Mouse (Mus musculus) urinary bladder, postnatal 36 days (tissue): ENCODE results near the gene Itpripl1.
A peak's percentile ranks its signal among the peaks of the same experiment; 100 is the strongest.
"Not testable (repeated sequence)": the region's sequence is repeated elsewhere in the genome, so short reads cannot be mapped to it uniquely, and the experiment has no call there.

Experiments used
- DNase-seq, 2 experiments: peaks; one replicate each; pipeline ENCODE4 v3.0.0; 2022; ENCODE audit warnings: low spot score in 2 of 2, mixed read lengths in 1 of 2

Gene Itpripl1

DNA sequence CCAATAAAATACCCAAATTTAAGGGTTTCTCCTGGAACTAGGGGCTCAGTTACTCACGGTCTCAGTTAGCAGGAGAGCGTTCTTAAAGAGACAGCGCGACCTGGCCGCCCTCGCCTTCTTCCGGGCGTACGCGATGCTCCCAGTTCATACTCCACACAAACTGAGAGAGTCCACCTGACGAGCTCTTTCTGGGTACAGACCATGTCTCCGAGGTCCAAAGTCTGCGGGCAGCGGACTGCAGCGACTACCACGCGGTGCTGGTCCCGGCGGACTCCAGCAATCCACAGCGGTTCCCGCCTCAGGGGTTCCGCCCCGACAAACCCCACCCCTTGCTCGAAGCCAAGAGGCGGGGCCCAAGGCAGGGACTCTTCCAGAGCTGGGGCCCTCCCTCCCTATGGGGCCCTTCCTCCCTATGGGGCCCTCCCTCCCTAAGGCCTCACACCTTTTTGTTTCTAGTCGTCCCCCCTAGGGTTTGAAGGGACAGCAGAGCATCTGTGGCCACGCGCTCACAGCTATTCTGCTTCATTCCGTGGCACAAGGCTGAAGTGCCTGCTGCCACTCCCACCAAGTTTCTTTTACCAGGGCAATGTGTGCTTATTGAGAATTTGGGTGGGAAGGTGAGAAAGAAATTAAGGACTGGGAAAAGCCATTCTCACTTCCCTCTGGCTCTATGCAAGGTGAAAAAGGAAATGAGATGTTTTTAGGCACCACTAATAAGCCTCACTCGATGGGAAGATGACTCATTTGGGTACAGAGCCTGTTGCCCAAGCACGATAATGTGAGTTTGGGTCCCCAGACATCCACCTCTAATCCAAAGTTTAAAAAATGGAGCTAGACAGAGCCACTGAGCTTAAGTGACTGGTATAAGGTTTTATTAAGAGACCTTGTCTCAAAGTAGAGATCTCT is at the start of gene Itpripl1:
TSS of gene Itpripl1 (minus strand) at position 285 of the 906 bp plus-strand sequence.
- DNase-seq, result peak; percentile 82 to 87

DNA sequence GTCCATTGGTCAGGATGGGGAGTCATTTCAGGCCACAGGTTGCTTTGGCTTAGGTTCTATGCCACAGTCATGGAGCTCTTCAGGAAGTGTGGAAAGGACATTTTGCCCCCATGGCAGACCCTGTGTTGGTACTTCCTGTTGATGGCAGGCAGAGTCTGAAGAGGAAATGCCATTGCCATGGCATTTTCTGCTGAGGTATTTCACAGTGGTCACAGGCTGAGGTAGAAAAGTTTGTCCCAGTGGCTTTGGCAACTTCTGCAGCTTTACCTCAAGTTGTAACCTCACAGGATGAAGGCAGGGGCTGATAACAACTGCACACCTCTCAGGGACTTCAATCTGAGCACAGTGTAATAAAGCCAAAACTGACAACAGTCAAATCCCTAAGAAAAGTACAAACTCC is 46.3 kb upstream of the Itpripl1 start:
- DNase-seq, result no peak

DNA sequence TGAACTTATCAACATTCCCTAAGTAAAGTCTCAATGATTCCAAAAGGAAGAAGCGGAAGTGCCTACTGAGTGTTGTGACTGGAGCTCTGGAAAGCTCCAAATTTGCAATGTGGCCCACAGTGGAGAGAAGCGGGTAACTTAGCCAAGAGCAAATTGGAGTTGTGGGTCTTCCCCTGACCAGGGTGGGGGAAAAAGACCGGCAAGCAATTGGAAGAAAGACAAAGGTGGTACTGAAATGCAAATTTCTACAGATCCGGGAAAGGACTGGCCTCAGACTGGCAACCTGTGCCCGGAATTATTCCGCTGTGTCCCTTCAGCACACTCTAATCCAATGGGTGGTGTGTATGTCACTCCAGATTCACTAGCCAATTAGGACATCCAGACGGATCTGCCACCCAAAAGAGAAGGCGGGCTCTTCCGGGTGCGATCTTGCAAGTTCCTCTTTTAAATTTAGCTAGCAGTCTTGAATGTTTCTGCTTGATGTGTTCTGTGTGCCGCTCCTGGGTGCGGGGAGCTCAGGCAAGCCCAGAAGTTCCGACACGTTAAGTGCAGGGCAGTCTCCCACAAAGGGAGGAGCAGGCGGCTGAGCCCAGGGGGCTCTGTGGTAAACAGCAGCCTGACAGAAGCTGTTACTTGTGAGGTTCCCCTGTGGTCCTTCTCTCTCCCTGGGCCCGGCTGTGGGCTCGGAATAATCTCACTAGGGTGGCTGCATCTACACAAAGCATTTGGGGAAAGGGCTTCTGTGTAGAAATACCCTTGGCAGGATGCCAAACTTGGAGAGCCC is 39.5 kb upstream of the Itpripl1 start:
- peak; percentile 67 to 78 for DNase-seq

DNA sequence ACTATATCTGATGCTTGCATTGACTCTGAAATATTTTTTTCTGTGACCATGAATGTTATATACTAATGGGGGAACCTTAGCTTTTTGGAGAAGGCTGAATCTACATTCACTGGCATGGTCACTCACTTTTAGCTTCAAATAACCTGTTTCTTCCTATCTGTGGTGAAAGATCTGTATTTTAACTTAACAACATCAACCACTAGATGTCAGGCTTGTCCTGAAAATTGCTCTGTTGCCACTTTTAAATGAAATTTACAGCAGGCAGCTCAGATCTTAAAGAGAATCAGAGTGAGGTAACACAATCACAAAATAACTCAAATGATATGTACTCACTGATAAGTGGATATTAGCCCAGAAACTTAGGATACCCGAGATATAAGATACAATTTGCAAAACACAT is 23.0 kb upstream of the Itpripl1 start:
- not testable (repeated sequence) for DNase-seq

DNA sequence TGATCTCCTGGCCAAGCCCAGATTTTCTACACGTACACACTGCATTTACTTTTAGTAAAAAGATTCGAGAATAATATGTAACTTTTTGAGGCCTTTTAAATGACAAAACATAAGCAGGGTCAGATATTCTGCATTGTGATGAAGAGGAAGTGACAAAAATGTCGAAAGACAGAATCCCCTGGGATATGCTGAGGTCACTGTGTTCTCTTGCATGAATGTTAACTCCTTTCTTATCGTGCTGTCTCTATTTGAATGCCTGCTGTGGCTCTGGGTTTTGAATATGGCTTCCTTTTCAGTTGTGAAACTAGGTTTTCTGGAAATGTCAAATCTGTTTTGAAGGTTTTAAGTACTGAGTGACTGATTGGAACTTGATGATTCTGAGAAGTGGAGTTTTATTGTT is 22.4 kb upstream of the Itpripl1 start:
- no peak for DNase-seq

DNA sequence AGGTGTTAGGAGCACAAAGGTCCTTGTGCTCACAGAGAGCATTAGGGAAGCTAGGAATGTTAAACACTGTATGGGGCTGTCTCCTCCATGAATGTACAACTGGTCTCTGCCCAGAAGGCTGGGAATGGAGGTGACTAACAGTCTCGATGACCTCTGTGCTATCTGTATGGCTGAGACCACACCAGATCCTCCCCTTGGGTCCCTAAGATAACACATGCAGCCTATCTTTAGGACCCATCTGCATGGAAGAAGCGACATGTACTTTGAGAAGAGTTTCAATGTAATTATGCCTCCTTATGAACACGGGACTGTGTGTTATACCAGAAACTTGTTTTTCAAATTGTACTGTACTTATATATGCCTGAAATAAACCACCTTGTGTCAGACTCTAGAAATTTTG is 2.5 kb upstream of the Itpripl1 start:
- DNase-seq, result no peak

DNA sequence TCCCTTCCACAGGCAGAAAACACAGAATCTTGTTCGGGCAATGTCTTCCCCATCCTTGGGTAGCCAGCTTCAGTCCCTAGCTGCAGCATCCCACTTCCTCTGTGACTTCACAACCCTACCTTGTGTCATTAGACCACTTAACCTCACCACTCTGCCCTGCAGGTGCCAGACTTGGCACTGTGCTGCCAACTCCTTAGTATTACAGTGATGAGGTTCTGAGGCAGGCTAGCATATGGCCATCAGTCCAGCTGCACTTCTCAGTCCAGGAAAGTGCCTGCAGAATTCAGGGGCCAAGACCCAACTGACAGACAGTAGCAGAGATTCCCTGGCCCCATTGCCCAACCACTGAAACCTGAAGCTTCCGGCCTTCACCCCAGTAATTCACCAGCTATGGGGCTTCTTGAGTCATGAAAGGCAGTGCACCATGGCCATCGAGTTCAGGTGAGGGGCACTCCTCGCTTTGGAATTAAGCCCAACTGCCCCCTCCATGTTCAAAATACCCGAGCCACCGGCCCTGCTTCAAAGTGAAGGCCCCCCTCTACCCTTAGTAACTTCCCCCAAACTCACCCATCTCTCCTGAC is 575 bp downstream of the Itpripl1 start:
- no peak for DNase-seq

DNA sequence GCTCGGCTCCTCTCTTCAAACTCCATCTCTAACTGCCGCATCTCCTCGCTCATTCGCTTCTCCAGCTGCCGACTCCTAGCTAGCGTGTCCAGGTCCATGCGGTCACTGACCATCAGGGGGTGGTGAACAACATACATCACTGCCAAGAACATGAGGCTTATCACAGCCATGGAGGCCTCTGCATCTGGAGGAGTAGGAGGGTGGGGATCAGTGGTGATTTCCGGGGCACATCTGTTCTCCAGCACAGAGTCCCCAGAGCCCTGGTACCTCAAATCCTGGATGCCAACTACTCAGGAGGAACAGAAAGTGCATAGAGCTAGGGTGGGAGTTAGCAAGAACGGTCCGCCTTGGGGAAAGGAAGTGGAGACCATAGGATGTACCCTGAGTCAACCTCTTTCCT is 1.2 kb downstream of the Itpripl1 start:
- no peak for DNase-seq

DNA sequence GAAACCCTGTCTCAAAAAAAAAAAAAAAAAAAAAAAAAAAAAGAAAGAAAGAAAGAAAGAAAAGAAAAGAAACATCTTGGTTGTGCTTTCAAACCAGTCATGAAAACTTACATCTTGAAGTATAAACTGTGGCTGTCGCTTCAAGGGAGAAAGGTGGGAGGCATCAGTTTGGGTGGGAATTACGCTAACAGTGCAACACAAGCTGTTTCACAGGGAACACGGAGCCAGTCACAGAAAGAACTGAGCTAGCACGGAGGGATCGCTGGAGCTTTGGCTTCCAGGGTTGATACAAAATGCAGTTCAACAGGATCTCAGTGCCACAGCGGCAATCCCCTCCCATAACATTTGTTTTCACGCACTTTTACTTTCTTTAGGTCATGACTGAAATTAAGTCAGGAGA is 3.2 kb downstream of the Itpripl1 start:
- no peak for DNase-seq

DNA sequence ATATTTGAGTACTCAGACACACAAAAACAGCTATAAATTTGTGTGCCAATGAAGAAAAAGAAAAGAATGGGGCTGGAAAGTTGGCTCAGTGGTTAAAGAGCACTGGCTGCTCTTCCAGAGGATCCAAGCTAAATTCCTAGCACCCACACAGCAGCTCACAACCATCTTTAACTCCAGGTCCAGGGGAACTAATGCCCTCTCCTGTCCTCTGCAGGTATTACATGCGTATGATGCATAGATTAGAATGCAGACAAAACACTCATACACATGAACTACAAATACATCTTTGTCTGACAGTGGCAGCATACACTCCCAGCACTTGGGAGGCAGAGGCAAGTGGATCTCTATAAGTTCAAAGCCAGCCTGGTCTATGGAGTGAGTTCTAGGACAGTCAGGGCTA is 3.6 kb downstream of the Itpripl1 start:
- no peak for DNase-seq

DNA sequence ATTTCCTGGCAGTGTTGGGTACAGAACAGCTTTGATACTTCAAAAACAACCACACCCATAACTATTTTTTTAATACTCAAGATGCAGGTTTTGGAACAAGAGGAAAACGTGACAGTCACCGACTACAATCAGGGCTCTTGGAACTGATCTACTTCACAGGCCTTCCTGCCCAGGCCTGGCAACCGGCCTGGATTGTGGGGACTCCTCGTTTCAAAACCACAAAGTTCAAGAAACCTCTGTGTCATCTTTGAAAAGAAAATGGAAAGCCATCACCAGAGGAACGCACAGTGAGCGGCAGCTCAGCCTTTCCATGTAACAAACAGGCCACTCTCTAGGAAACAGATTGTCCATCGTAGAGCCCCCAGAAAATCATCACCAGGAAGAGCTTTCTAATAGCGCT is 4.1 kb downstream of the Itpripl1 start:
- no peak for DNase-seq

DNA sequence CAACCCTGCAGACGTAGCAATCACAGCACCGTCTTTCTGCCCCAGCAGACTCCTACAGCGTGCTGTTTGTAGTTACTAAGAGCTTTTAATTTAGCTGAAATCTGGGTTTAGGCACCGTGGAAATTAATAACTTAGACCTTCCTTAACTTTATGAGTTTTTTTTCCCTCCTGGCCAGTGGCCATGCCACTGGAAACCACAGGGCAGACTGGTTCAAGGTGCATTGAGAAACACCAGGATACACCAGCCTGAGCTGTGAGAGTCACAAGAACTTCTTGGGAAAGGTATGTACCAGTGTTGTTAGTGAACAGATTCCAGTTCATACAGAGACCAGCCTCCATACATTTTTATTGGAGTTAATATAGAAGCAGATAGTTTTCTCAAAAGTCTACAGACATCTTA is 4.8 kb downstream of the Itpripl1 start:
- no peak for DNase-seq

DNA sequence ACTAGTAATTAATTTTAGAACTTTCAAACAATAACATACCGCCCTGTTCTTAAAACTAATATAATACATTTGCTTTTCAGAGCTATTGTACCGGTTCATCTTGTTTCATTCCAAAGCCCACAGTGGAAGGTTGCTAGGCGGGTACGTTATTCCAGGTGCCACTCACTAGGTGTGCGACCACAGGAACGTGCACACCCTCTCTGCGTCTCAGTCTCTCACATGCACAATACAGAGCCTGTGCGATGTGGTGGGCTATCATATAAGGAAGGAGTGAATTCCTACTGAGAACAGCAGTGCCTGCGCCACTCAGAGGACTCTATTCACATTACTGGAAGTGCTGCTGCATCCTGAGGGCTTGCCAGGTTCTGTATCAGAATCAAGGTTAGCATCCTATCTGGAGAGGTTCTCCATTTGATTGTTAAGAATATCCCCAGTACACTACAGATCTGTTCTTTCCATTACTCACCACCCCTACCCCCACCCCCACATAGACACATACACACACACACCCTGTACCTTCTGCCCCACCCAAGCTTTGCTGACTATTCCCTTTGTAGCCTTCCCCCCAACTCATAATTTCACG is 5.3 kb downstream of the Itpripl1 start:
- no peak for DNase-seq

DNA sequence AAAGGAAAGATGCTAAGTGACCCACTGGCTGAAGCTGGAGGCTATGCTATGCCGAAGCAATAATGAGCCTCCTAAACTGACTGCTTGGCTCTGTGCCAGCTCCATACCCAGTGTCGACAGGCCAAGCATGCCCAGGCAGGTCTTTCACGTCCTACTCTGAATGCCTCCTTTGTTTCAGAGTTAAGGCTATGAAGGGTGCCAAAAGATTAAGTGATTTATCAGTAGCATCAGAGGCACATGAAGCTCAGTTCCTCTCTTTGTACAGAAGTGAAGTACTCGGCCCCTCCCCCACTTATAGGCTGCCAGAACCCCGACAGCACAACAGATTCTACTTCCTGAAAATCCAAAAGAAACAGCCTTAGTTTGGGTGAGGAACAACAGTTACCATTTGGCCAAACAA is 6.3 kb downstream of the Itpripl1 start:
- peak; percentile 64 to 68 for DNase-seq

DNA sequence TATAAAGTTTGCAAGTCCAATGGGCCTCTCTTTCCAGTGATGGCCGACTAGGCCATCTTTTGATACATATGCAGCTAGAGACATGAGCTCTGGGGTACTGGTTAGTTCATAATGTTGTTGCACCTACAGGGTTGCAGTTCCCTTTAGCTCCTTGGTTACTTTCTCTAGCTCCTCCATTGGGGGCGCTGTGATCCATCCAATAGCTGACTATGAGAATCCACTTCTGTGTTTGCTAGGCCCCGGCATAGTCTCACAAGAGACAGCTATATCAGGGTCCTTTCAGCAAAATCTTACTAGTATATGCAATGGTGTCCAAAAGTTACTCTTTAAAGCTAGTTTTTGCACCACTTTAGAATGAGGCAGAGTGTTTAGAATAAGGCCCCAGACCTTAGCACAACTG is 8.0 kb downstream of the Itpripl1 start:
- not testable (repeated sequence) for DNase-seq

DNA sequence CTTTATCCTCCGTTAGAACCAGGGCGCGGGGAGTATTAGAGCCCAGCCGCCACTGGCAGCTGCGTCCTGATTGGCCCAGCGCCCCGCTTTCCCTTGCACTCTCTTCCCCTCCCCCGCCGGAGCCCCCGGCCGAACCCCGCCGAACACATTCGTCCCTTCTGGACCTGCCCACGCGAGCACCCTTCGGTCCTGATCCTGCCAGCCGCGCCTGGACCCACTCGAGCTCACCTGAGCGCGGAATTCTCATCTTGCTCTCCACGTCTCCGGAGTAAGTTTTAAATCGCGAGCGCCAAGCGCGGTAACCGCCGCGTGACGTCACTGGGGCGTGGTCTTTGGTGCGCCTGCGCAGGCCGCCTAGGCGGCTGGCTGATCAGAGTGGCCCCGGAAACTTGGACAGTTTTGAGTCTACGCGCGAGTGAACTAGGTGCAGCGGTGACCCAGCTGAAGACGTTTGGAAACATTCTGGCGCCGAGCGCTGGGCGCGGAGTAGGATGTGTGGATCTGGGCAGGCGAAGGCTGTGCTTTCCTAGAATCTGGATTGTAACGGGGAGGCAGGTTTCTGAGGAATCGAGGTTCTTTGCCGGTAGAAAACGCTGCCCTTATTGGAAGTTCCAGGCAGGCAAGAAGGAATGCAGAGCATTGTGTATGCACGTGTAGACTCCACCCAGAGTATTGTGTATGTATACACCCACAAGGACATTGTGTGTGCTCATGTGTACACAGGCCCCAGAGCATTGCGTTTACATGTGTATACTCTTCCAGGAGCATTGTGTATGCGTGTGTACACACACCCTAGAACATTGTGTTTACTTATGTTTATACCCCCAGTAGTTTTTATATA is 9.4 kb downstream of the Itpripl1 start, which contains the start of gene Ncaph:
TSS of gene Ncaph (minus strand) at position 334 of the 841 bp plus-strand sequence.
- DNase-seq, result peak; percentile 90 to 92

DNA sequence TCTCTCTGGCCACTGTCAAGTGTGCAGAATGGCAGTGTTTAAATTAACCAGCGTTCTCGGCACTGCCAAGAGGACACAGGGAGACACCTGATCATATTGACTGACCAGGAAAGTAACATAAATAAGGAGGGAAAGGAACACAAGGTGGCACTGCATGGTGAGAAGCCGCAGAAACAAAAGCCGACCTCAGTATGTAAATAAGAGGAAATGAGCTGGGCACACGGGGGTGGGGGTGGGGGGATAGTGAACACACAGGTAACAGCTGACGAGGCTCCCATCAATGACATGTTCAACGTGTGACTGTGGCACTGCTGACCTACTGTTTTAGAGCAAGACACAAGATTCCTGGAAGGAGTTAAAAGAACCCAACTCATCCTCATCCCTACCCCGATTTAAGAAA is 11.9 kb downstream of the Itpripl1 start:
- DNase-seq, result no peak

DNA sequence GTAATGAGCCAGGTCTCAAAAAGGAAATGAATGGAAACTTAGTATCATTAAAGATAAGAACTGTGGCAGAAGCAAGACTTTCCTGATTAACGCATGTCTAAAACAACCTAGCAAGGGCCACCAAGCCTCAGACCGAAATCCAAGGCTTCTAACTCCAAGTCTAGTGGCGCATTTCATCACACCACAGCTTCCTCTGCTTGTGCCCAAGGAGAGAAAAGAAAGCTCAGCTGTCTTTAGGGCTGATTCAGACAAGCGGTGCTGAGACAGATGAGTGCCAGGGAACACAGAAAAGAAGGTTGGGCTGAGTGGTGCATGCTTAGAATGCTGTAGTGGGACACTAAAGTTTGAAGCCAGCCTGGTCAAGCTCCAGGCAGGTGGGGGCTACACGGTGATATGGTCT is 14.3 kb downstream of the Itpripl1 start:
- no peak for DNase-seq

DNA sequence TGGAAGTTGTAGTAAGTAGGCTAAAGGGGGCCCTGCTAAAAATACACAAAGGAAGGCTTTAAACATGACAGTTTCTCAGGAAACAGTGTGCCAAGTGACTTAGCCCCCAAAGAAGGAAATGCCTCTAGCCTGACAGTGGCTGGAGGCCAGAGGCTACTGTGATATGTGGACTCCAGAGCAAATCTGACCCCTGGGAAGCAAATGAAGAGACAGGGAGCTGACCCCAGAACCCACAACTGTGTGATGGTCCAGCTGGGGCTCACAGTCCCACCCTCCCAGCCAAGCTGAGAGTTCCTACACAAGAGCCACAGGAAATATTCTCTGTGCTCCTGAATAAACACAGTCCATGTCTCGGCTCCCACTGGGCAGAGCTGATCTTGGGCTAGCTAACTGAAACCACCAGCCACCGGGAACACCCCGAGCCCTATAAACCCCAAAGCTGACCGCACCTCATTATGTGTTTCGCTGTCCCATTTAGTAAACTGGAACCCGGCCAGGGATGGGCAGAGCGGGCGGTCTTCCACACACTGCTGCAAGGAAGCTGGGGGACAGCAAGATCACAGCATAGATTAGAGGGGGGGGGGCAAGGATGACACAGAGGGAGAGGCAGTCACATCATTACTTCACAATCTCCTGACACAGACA is 21.5 kb downstream of the Itpripl1 start:
- no peak for DNase-seq

DNA sequence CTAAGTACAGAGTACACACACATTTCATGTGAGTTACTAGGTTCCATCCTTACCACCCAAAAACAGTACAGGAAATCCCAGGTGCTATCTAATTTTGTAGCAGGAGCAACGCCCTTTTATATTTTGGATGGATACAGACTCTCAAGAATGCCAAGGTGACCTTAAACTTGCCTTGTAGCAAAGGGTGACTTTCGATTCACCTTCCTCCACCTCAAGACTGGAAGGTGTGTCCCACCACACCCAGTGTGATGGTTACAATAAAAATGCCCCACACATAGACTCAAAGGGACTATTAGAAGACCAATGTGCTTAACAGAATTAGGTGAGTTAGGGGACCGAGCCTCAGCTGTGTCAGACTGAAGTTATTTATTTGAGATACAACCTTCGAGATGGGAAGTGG is 34.3 kb downstream of the Itpripl1 start:
- DNase-seq, result no peak

DNA sequence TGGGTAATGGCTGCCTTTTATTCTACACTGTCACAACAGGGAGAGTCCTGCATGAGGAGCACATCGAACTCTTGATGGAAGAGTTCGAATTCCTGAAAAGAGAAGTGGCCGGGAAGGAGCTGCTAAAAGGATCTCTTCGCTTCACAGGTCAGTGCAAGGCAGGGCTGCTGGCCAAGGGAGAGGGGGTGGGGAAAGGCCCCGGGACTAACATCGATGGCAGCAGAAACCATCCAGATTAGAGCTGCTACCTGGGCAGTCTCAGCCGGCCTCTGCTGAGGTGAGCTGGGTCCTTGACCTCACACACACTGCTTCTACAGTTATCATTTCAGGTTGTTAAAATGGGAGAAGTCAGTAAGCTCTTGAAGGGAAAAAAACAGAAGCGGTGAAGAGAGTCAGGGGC is 51.2 kb downstream of the Itpripl1 start:
- DNase-seq, result no peak
